Mouse (Mus musculus): ENCODE results near the gene Atp2a3.

Atp2a3 gene

GRCm38 (mm10) chr11:72954216-72954615 lies 6.8 kb upstream of the Atp2a3 start:
- DNase-seq (ENCODE audit: low spot score), result no peak

DNA sequence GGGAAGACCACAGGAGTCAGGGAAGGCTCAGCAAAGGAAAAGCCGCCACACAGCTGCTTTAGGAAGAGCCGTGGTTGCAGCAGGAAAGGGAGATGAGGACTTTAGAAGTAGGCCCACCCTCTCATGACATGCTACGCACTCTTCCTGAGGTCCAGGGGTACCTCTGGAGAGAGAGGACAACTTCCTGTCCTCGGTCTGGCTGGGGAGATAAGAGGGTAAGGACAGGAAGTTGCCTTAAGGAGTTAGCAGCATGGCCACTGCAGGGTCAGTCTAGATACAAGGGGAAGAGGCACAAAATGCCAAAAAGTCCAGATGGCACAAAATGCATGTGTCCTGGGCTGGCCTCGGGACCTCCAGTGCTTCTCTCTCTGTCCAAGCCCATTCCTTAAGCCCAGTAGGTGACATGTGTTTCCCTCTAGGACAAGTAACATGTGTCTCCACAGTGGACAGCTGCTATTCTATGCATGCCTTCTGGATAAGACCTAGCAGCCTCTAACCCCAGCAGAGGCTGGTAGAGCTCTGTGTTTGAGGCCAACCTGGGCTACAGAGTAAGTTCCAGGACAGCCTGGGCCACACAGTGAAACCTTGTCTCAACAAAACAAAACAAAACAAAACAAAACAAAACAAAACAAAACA lies 5.5 kb upstream of the Atp2a3 start:
- no peak for DNase-seq (ENCODE audit: low spot score)

DNA sequence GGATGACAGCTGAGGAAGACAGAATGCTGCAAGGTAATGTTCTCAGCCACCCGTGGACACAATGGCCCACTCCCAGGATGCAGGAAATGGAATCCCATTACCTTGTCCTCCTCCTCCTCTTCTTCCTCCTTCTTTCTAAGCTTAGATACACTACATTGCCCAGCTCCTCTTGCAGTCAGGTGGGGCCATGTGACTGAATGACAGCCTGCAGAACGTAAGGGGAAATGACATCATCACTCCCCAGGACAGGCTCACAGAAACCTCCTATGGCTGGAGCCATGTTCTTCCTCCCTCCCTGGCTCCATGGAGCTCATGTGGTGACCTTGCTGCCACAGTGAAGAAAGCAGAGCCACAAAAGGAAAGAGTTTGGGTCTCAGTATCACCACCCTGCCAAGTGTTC lies 3.7 kb upstream of the Atp2a3 start:
- DNase-seq (ENCODE audit: low spot score), result no peak

DNA sequence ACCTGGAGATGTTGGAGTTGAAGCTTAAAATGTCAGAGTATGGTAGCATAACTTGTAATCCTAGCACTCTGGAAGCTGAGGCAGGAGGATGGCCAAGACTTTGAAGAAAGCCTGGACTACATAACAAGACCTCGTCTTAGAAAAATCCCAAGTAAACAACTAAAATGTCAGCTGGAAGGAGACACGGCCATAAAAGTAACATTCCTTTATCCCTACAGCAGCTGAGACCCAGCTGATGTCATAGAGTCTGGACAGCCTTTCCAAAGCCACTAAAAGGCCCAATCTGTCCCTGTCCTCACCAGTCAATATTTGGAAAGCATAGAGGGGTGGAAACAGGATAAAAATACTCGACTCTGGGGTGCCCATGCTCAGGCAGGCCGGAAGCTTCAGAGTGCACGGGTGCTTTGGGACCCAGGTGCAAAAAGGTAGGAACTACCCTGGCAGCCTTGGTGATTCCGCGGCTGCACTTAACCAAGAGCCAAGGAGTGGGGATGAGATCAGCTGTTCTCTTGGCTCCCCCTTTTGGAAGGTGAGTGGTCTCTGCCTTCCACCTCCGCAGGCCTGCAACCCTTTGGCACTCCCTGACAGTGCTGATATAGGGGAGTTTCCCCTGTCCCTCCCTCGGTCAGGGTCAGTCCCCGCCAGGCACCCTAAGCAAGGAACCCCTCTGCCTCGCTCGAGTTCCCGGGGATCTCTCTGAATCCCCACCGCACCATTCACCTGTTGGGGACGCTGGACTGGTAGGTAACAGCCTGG lies 867 bp upstream of the Atp2a3 start:
- no peak for DNase-seq (ENCODE audit: low spot score)

DNA sequence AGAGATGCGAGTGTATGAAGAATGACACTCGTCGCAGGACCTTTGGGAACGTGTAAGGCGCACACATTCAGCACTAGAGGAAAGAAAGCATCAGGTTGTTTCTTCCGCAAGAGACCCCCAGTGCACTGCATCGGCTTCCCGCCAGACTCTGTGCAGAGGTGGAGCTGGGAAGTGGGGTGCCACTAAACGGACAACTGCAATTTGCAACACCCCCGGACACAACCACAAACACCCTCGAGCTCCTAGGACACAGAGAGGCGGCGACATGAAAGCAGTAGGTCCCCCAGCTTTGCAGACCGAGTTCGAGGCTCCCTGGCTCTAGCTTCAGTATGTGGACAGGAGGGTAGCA lies 272 bp upstream of the Atp2a3 start:
- no peak for DNase-seq (ENCODE audit: low spot score)

DNA sequence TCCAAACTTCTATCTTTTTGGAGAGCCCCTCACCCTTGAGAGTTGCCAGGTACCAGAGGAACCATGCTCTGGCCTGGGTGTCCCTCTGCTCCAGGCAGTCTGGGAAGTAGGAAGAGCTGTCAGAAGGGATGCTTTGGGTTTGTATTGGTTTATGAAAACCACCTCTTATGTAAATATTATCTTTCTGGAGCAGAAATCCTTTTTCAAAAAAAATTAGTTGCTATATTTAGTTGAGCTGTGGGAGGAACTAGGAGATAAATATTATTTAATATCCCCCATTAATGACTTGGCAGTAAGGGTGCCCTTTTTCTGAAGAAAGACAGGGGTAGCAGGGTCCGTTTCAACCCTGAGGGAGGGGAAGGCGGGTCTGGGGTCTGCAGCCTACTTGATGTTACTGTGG lies 1.4 kb downstream of the Atp2a3 start:
- no peak for DNase-seq (ENCODE audit: low spot score)

GRCm38 (mm10) chr11:72963058-72963788 lies 2.3 kb downstream of the Atp2a3 start:
- DNase-seq (ENCODE audit: low spot score), result no peak

- DNase-seq (ENCODE audit: low spot score), result no peak
Measured at GRCm38 (mm10) chr11:72963789-72964294, 2.9 kb downstream of the Atp2a3 start.

GRCm38 (mm10) chr11:72974995-72975503 lies 14.1 kb downstream of the Atp2a3 start:
- DNase-seq (ENCODE audit: low spot score), result no peak

- no peak for DNase-seq (ENCODE audit: low spot score)
Measured at GRCm38 (mm10) chr11:72982516-72982915, 21.5 kb downstream of the Atp2a3 start.

GRCm38 (mm10) chr11:72983283-72983682 lies 22.3 kb downstream of the Atp2a3 start:
- no peak for DNase-seq (ENCODE audit: low spot score)

DNA sequence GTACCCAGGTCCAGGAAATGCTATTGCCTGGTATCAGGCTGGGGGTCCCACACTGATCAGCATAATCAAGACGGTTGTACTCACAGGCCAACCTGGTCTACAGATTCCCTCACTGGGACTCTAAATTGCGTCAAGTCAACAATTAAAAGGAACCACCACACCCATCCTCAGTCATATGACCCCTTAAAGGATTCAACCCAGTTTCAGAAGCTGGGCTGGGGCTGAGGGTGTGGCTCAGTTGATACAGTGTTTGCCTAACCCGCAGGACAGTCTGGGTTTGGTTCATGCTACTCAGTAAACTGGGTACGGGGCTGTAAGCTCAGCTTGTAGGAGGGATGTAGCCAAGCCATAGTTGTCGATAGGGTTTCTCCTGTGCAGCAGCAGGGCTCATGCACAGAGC lies 25.8 kb downstream of the Atp2a3 start:
- DNase-seq (ENCODE audit: low spot score), result no peak

GRCm38 (mm10) chr11:72987234-72987633 lies 26.3 kb downstream of the Atp2a3 start:
- no peak for DNase-seq (ENCODE audit: low spot score)

DNA sequence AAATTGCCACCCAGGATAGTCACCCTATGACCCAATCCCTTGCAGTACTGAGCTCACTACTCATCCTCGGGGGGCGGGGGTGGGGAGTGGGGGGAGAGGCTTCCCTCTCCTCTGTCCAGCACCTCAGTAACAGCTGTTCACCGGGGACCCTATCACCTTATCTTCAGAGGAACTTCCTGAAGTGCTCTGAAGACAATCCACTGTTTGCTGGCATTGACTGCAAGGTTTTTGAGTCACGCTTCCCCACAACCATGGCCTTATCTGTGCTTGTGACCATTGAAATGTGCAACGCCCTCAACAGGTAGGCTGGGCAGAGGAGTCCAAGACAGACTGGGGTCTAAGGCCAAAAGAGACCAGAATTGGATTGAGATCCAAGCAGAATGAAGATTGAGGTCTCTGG lies 26.8 kb downstream of the Atp2a3 start:
- no peak for DNase-seq (ENCODE audit: low spot score)

DNA sequence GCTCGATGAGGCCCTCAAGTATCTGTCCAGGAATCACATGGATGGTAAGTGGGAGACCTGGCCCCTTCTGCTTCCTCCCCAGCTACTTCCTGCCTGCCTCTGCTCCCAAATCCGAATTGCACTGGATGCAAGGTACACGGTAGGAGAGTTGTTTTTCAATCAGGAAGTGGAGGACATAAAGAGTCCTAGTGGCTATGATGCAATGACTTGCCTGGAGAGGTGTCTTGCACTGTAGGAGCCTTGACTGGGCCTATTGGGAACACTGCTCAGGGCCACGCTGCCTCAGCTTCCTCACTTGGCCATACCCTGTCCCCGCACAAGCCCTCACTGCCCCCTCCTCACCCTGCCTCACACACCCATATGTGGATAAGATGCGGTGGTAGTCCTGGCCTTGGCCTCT lies 28.1 kb downstream of the Atp2a3 start:
- DNase-seq (ENCODE audit: low spot score), result no peak

DNA sequence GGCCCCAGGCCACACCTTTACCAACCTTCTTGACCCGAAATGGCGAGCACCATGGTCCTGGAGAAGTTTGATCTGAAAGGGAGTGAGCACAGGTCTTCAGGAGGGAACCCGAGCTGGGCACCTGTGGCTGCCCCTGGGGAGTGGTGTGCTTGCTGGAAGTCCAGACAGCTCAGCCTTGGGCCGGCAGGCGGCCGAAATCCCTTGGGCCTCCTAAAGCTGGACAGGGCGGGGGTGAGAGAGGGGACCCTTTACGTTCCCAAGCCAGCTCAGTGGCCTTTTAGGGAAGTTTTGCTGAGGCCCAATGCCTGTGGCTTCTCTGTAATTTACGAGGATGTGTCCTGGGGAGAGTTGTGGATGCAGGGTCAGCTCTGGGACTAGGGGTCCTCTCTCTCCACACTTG lies 29.7 kb downstream of the Atp2a3 start:
- DNase-seq (ENCODE audit: low spot score), result no peak

DNA sequence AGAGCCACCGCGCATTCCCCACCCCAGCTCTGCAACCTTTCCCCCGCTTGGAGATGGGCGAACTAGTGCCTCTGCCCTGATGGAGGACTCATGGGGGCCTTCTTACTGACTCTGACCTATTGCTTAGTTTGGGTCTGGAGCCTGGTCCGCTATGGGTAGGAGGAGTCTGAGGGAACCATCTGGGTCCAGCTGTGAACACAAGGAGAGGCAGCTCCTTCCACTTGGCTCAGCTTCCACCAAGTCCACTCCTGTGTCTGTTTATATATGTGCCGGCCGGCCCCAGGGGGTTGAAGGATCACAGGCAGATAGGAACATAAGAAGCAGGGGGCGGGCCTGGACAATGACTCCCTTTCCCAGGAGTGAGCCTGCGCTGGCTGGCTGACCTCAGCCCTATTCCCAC lies 31.0 kb downstream of the Atp2a3 start:
- DNase-seq (ENCODE audit: low spot score), result no peak

DNA sequence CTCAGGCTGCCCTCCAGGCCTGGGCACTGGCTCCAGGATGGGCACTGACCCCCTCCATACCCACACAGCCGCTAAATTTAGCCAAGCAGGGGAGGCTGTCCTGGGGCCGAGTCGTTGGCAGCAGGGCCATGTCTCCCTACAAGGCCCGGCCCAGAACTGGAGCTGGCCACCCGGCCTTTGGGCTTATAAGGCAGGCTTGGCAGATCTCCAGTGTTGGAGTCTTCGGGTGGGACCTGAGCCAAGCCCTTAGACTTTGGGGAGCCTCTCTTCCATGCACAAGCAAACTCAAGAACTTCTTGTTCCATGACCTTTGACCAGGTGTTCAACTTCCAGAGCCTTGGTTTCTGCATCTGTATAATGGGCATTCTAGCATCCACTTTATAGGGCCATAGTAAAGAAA lies 35.4 kb downstream of the Atp2a3 start:
- no peak for DNase-seq (ENCODE audit: low spot score)

DNA sequence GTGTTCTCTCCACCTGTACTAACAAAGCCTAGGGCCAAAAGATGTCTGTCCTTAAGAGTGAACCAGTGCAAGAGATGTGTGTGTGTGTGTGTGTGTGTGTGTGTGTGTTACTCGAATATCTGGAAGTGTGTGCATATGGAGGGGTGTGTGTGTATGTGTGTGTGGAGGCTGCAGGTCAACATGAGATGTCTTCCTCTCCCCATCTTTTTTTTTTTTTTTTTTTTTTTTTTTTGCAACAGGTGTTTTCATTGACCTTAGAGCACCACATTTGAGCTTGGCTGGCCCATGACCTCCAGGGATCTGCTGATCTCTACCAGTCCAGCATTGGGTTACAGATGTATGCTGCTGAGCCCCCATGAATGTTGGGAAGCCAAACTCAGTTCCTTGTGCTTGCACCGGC lies 35.8 kb downstream of the Atp2a3 start:
- no peak for DNase-seq (ENCODE audit: low spot score)

DNA sequence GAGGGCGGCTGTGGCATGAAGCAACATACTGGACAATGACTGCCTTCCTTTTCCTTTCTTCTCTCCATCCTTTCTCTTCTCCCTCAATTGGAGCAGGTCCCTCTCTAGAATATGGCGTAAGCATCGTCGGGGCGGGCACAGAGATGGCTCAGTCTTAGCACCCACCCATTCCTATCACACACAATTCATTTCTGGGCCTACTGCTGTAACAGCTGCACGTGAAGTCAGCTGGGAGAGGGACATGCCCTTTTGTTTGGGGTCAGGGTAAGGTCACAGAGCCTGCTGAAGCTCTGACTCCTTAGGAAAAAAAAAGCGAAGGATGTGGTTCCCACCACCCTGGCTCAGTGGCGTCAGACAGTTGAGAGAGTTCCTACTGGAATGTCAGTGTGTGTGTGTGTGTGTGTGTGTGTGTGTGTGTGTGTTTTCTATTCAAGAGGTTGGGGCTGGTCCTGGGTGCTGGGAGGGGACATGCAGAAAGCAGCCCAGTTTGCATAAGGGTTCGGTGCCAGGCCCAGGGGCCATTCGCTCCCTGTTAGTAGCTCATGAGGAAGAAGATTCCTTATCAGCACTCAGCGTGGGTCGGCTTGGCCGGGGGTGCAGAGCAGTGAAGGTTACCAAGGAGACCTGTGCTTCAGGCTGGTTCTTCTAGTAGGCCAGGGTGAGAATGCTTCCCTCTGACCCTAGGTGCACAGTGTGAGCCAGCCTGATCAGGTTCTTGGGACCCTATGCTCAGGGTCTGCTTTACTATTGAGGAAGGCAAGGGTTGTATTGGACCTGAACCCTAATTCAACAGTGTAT lies 36.8 kb downstream of the Atp2a3 start:
- DNase-seq (ENCODE audit: low spot score), result no peak

DNA sequence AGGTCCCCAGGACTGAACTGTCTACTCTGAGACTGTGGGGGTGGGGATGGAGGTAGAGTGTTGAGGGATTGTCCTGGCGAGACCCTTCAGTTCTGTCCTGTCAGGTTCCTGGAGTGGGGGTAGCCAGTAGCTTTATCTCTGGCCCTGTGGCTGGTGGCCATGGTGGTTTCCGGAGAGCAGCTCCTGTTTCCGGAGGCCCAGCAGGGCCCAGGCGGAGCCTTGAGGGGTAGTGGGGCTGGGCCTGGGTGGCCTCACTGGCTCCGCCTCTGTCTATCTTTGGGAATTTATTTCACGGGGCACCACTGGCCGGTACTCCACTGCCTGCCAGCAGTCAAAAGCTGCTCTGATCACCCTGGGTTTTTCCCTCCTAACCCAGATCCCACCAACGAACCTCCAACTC lies 37.8 kb downstream of the Atp2a3 start, which contains the start of gene P2rx1:
Gene P2rx1, plus strand, starts transcription at position 333 of the 400 bp plus-strand sequence.
- DNase-seq (ENCODE audit: low spot score), result no peak

DNA sequence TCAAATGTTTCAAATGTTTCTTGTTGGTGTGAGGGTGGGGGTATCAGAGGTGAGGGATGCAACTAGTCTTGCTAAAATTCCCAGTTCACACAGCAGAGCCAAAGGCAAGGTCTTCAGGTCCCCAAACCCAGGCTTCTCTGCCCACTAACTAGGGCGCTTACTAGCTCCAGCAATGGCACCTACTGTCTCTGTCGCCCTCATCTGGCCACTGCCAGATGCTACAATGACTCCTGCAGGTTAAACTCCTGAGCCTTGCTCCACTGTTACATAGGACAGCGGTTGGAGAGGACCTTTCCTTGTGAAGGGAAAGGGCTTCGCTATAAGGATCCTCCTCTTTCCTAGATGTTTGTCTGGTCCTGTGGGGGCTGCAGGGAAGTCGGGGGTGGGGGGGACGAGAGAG lies 40.1 kb downstream of the Atp2a3 start:
- DNase-seq (ENCODE audit: low spot score), result peak; percentile 38

Measured in c-Kit-positive CD71-positive TER-119-positive erythroid progenitor cells, embryonic 14.5 days (primary cell).